Mouse (Mus musculus) embryonic facial prominence, embryonic 14.5 days (tissue): Measurements from ENCODE around the gene Hsp90ab1. TPM values are rescaled to one million over a fixed set of nuclear protein-coding genes. Genes with fewer than 3 reads are reported as not detected.

Experiments used
- ATAC-seq: fragments of 200-750 bp; cut with Nextera tagmentation; 2 replicates; pipeline ENCODE4 v1.8.0; 2017; ENCODE audit warnings: low read depth, moderate number of reproducible peaks, moderate TSS enrichment
- DNase-seq: peaks from one replicate; pipeline ENCODE4 v3.0.0-alpha.2; 2015; ENCODE audit warnings: low spot score
- H3K27ac ChIP-seq: fragments of 300-500 bp; sonication (generic); replicated peaks from 2 replicates; pipeline ENCODE4 v1.5.1; 2014; ENCODE audit warnings: low read depth, mild to moderate bottlenecking, low read length, moderate library complexity
- H3K27me3 ChIP-seq: fragments of 300-500 bp; sonication (generic); replicated peaks from 2 replicates; pipeline ENCODE4 v1.6.1; 2014; ENCODE audit warnings: low read length; ENCODE audit not compliant: control insufficient read depth, insufficient read depth
- H3K36me3 ChIP-seq: fragments of 300-500 bp; sonication (generic); 2 replicates; pipeline ENCODE4 v1.6.1; 2014; ENCODE audit warnings: low read length, mixed read lengths; ENCODE audit not compliant: control insufficient read depth, insufficient read depth
- H3K4me1 ChIP-seq: fragments of 300-500 bp; sonication (generic); 2 replicates; pipeline ENCODE4 v1.6.1; 2014; ENCODE audit warnings: antibody characterized with exemption, low read length; ENCODE audit not compliant: control insufficient read depth, insufficient read depth
- H3K4me2 ChIP-seq: fragments of 300-500 bp; sonication (generic); 2 replicates; pipeline ENCODE4 v1.6.1; 2014; ENCODE audit warnings: low read depth, mild to moderate bottlenecking, low read length, moderate library complexity, mixed read lengths
- H3K4me3 ChIP-seq: fragments of 300-500 bp; sonication (generic); 2 replicates; pipeline ENCODE4 v1.5.1; 2014; ENCODE audit warnings: low read depth, mild to moderate bottlenecking, low read length
- H3K9ac ChIP-seq: fragments of 300-500 bp; sonication (generic); 2 replicates; pipeline ENCODE4 v1.6.1; 2014; ENCODE audit warnings: low read depth, mild to moderate bottlenecking, low read length, moderate library complexity, mixed read lengths
- H3K9me3 ChIP-seq: fragments of 300-500 bp; sonication (generic); 2 replicates; pipeline ENCODE4 v1.6.1; 2016; ENCODE audit warnings: low read length; ENCODE audit not compliant: control insufficient read depth
- WGBS: fragments of 180-500 bp; shearing (Covaris S2); extraction: QIAGEN DNeasy Blood & Tissue Kit; methylation state at CpG from one replicate; pipeline ENCODE4 v1.1.7; 2014; 5-methylcytosine and 5-hydroxymethylcytosine counted together
- polyA plus RNA-seq: library from polyadenylated mRNA; unstranded; fragments of >200 nt; fragmentation: Nextera tagmentation; extraction: Ambion mirVana; gene quantifications from 2 replicates; pipeline ENCODE4 v1.2.1, GENCODE M21; 2014

Hsp90ab1 gene
- polyA plus RNA-seq, 1 experiment from 2014 or later = 1,431 TPM

- peak overlapping the region; percentile 64 for H3K4me2 ChIP-seq
- peaks cover 32% of the 10 kb centered on the region for H3K4me1 ChIP-seq
- H3K27me3 ChIP-seq = peaks cover 32% of the 10 kb centered on the region
- ATAC-seq = no peak
- no peaks in the 10 kb centered on the region for H3K9me3 ChIP-seq
- no peaks in the 10 kb centered on the region for H3K36me3 ChIP-seq
- peak overlapping the region; percentile 34; the same call in 1 of the 2 replicates for H3K4me3 ChIP-seq
- DNase-seq = no peak
- H3K9ac ChIP-seq = no peak overlapping the region
- WGBS = 48% methylated on average over 3 of the region's 3 CpGs
- H3K27ac ChIP-seq = no peak overlapping the region
Measured at GRCm38 (mm10) chr17:45598891-45599290, 25.8 kb upstream of the Hsp90ab1 start.

GRCm38 (mm10) chr17:45598376-45598775 lies 25.3 kb upstream of the Hsp90ab1 start:
- no peaks in the 10 kb centered on the region for H3K36me3 ChIP-seq
- ATAC-seq (no peak), DNase-seq (no peak)
- peaks cover 32% of the 10 kb centered on the region for H3K27me3 ChIP-seq
- H3K4me2 ChIP-seq = no peak overlapping the region
- peaks cover 37% of the 10 kb centered on the region for H3K4me1 ChIP-seq
- WGBS = 89% methylated on average over 2 of the region's 2 CpGs
- H3K9ac ChIP-seq = no peak overlapping the region
- H3K27ac ChIP-seq = no peak overlapping the region
- H3K4me3 ChIP-seq = no peak overlapping the region
- H3K9me3 ChIP-seq = no peaks in the 10 kb centered on the region

- no peak overlapping the region for H3K27ac ChIP-seq
- no peak overlapping the region for H3K4me2 ChIP-seq
- H3K9ac ChIP-seq = no peak overlapping the region
- ATAC-seq = no peak
- H3K27me3 ChIP-seq = peaks cover 32% of the 10 kb centered on the region
- WGBS = 32% methylated on average over 3 of the region's 3 CpGs
- no peaks in the 10 kb centered on the region for H3K9me3 ChIP-seq
- H3K36me3 ChIP-seq = no peaks in the 10 kb centered on the region
- H3K4me1 ChIP-seq = peaks cover 41% of the 10 kb centered on the region
- H3K4me3 ChIP-seq = no peak overlapping the region
- DNase-seq = peak; percentile 75
Measured at GRCm38 (mm10) chr17:45597787-45598186, 24.7 kb upstream of the Hsp90ab1 start.

GRCm38 (mm10) chr17:45596631-45597396 lies 23.7 kb upstream of the Hsp90ab1 start:
- no peaks in the 10 kb centered on the region for H3K9me3 ChIP-seq
- H3K36me3 ChIP-seq = no peaks in the 10 kb centered on the region
- WGBS = 32% methylated on average over 10 of the region's 11 CpGs
- H3K27me3 ChIP-seq = peaks cover 25% of the 10 kb centered on the region
- no peak overlapping the region for H3K9ac ChIP-seq
- peak; percentile 66 for DNase-seq
- ATAC-seq = peak; percentile 60
- peaks cover 48% of the 10 kb centered on the region for H3K4me1 ChIP-seq
- H3K4me3 ChIP-seq = no peak overlapping the region
- H3K4me2 ChIP-seq = 0 out of 2 replicates have a peak overlapping the region, but pooled peaks have one; percentile 3
- no peak overlapping the region; the same call in 1 of the 2 replicates for H3K27ac ChIP-seq

- peaks cover 51% of the 10 kb centered on the region for H3K4me1 ChIP-seq
- 14% methylated on average over 15 of the region's 23 CpGs for WGBS
- peak overlapping the region; percentile 60 for H3K4me3 ChIP-seq
- peaks cover 16% of the 10 kb centered on the region for H3K27me3 ChIP-seq
- no peak overlapping the region for H3K27ac ChIP-seq
- H3K9ac ChIP-seq = peak overlapping the region; percentile 75
- ATAC-seq (peak; percentile 9; the same call in 1 of the 2 replicates), DNase-seq (no peak)
- H3K9me3 ChIP-seq = no peaks in the 10 kb centered on the region
- no peaks in the 10 kb centered on the region for H3K36me3 ChIP-seq
- peak overlapping the region; percentile 99 for H3K4me2 ChIP-seq
Measured at GRCm38 (mm10) chr17:45595736-45596390, 22.8 kb upstream of the Hsp90ab1 start.

GRCm38 (mm10) chr17:45594881-45595735 lies 22.0 kb upstream of the Hsp90ab1 start:
- 2% methylated on average over 41 of the region's 58 CpGs for WGBS
- H3K4me1 ChIP-seq = peaks cover 48% of the 10 kb centered on the region
- peaks cover 8% of the 10 kb centered on the region for H3K27me3 ChIP-seq
- no peak overlapping the region for H3K27ac ChIP-seq
- H3K4me3 ChIP-seq = peak overlapping the region; percentile 60
- peak overlapping the region; percentile 75 for H3K9ac ChIP-seq
- DNase-seq = peak; percentile 77
- no peaks in the 10 kb centered on the region for H3K36me3 ChIP-seq
- ATAC-seq = peak; percentile 75
- H3K4me2 ChIP-seq = peak overlapping the region; percentile 99
- no peaks in the 10 kb centered on the region for H3K9me3 ChIP-seq

GRCm38 (mm10) chr17:45594195-45594594 lies 21.1 kb upstream of the Hsp90ab1 start:
- WGBS = 33% methylated on average over 8 of the region's 8 CpGs
- peak overlapping the region; percentile 75; the same call in 1 of the 2 replicates for H3K9ac ChIP-seq

GRCm38 (mm10) chr17:45593479-45593878 lies 20.4 kb upstream of the Hsp90ab1 start:
- 36% methylated on average over 5 of the region's 8 CpGs for WGBS
- no peaks in the 10 kb centered on the region; the same call in 1 of the 2 replicates for H3K36me3 ChIP-seq
- DNase-seq = no peak
- H3K9me3 ChIP-seq = no peaks in the 10 kb centered on the region
- H3K9ac ChIP-seq = no peak overlapping the region; the same call in 1 of the 2 replicates
- peak overlapping the region; percentile 99 for H3K4me2 ChIP-seq
- H3K27me3 ChIP-seq = 0 out of 2 replicates have a peak, but pooled peaks cover 4% of the 10 kb centered on the region
- ATAC-seq = no peak
- H3K27ac ChIP-seq = no peak overlapping the region
- H3K4me1 ChIP-seq = peaks cover 39% of the 10 kb centered on the region
- H3K4me3 ChIP-seq = peak overlapping the region; percentile 60; the same call in 1 of the 2 replicates

More at GRCm38 (mm10) chr17:45594195-45594594, 21.1 kb upstream of the Hsp90ab1 start:
- Histone ChIP-seq H3K27me3 (0 out of 2 replicates have a peak, but pooled peaks cover 4% of the 10 kb centered on the region), H3K4me1 (peaks cover 40% of the 10 kb centered on the region), H3K4me2 (peak overlapping the region; percentile 99), H3K4me3 (peak overlapping the region; percentile 60), H3K9me3 (no peaks in the 10 kb centered on the region), H3K36me3 (no peaks in the 10 kb centered on the region; the same call in 1 of the 2 replicates), H3K27ac (no peak overlapping the region)
- no peak for DNase-seq
- ATAC-seq = no peak
